Mouse (Mus musculus): ENCODE measurements at regions not wholly inside any gene's neighbourhood (a gene's known extent, or its start where the extent isn't known, plus 50 kb on each side); places are given as distances from the start of the nearest gene placed in this dataset.

DNA sequence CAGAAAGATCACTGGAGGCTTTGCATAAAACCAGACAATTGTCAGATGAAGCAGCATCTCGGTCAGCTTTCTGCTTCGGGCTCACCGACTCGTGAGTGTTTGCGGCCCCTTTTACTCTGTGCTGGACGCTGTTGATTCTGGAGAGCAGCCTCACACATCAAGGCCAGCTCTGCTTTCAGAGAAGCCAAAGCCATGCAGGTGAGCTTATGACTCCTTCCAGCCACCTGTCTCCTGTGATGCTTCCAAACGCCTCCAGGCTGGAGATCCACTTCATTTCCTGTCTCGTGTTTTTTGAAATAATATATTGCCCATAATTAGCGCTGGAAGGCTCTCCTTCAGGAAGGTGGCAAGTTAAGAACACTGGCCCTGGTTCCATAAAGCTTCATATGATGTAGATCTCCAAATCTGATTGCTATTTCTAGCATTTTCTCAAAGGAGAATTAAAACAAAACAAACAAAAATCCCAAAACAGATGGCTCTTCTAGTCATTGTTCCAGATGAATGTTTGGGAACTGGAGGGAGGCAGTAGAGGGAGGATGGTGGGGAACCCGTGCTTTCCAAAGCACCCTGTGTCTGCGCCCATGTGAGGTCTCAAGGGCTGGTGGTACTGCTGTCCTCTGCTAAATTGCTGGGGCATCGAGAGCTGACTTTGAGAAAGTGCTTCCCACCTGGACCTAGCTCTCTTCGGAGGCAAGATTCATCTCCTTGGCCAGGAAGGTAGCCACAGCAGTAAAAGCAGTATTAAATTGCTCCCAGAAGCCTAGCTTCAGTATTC is 593.9 kb upstream of the Gm19410 start:
- TF ChIP-seq CTCF (IDR thresholded peaks at IDR 0.05; ENCODE audit: extremely low read depth, insufficient read length, insufficient replicate concordance, low read depth, low read length) (no peak), POLR2A (IDR thresholded peaks at IDR 0.05; ENCODE audit: low read depth, low read length) (no peak)
